Comparison of ENCODE assay signal across 26 mouse cellular contexts in genomic region chr1:188770828-188771227, GRCm38 (mm10).
DNase-seq lines count a peak whose midpoint lies in the region; ATAC-seq lines count a peak whose summit lies in the region.
"Had no signal": no experiment of that assay in that cellular context is flagged by ENCODE, and none has a peak within 500 bp of the region (broad histone marks: within the 10 kb centered on the region; RNA-seq: fewer than 3 reads in every experiment).

No protein-coding gene starts in this region.

- no peak overlapping the region for H3K4me2 ChIP-seq in heart, embryonic 11.5 days
- H3K4me2 ChIP-seq in liver, embryonic 12.5 days, result no peak overlapping the region
- H3K4me2 ChIP-seq in liver, embryonic 15.5 days, result no peak overlapping the region
- H3K4me2 ChIP-seq: embryonic facial prominence, embryonic 12.5 days; embryonic facial prominence, embryonic 15.5 days; heart, embryonic 13.5 days; hindbrain, embryonic 13.5 days had no signal

- ATAC-seq in heart, embryonic 11.5 days (replicated peaks; ENCODE audit: insufficient number of reproducible peaks, low FRiP score, low TSS enrichment), result peak; percentile 80
- ATAC-seq in liver, embryonic 12.5 days, result peak; percentile 93
- peak; percentile 72 for ATAC-seq in liver, embryonic 15.5 days (ENCODE audit: insufficient read depth)
- ATAC-seq: forebrain, embryonic 14.5 days; forebrain, postnatal 0 days; hindbrain, embryonic 16.5 days; Patski had no signal

- H3K36me3 ChIP-seq in heart, embryonic 11.5 days (ENCODE audit: control insufficient read depth, insufficient read depth, low read length), result no peaks in the 10 kb centered on the region
- no peaks in the 10 kb centered on the region for H3K36me3 ChIP-seq in liver, embryonic 12.5 days
- no peaks in the 10 kb centered on the region for H3K36me3 ChIP-seq in liver, embryonic 15.5 days (replicated peaks)
- H3K36me3 ChIP-seq: embryonic facial prominence, embryonic 12.5 days; embryonic facial prominence, embryonic 15.5 days; heart, embryonic 13.5 days; hindbrain, embryonic 10.5 days; hindbrain, embryonic 13.5 days had no signal

- no peaks in the 10 kb centered on the region for H3K27me3 ChIP-seq in heart, embryonic 11.5 days (ENCODE audit: control insufficient read depth, insufficient read depth, low read length)
- no peaks in the 10 kb centered on the region for H3K27me3 ChIP-seq in liver, embryonic 12.5 days (replicated peaks)
- no peaks in the 10 kb centered on the region for H3K27me3 ChIP-seq in liver, embryonic 15.5 days
- H3K27me3 ChIP-seq: embryonic facial prominence, embryonic 12.5 days; embryonic facial prominence, embryonic 15.5 days; heart, embryonic 13.5 days; hindbrain, embryonic 13.5 days; Patski had no signal

- no peaks in the 10 kb centered on the region for H3K4me1 ChIP-seq in heart, embryonic 11.5 days (ENCODE audit: control insufficient read depth, insufficient read depth, low read length)
- H3K4me1 ChIP-seq in liver, embryonic 12.5 days, result 0 out of 2 replicates have a peak, but pooled peaks cover 4% of the 10 kb centered on the region
- H3K4me1 ChIP-seq in liver, embryonic 15.5 days (replicated peaks), result no peaks in the 10 kb centered on the region
- H3K4me1 ChIP-seq: hindbrain, embryonic 13.5 days had no signal

- no peak overlapping the region for H3K27ac ChIP-seq in heart, embryonic 11.5 days (ENCODE audit: low read depth, low read length)
- H3K27ac ChIP-seq in liver, embryonic 12.5 days, result no peak overlapping the region
- H3K27ac ChIP-seq in liver, embryonic 15.5 days (replicated peaks), result no peak overlapping the region
- H3K27ac ChIP-seq: embryonic facial prominence, embryonic 12.5 days; embryonic facial prominence, embryonic 15.5 days; gastrocnemius, adult 2 months; heart, embryonic 13.5 days; hindbrain, embryonic 10.5 days; hindbrain, embryonic 13.5 days had no signal

- no peak for DNase-seq in heart, postnatal 10 days
- no peak for DNase-seq in liver
- no peak for DNase-seq in layer of hippocampus, adult 9-10 months (ENCODE audit: low spot score)
- DNase-seq in lung, postnatal 10 days, result no peak
- DNase-seq: adrenal gland, postnatal 10 days; adrenal gland, postnatal 36 days; cerebellum, adult 11 months; cerebellum, adult 2 months; cerebellum, adult 9-11 months; cerebellum, postnatal 25 days; forebrain, postnatal 0 days; gastrocnemius, adult 2 months; gastrocnemius, postnatal 14 days; heart, adult 11 months; heart, postnatal 36 days had no signal

- intact Hi-C loops in heart, postnatal 10 days (cut with DNase I), result no loop called here

- 83% methylated on average over 1 of the region's 1 CpGs for WGBS in heart, embryonic 11.5 days (ENCODE audit: insufficient replicate concordance)
- WGBS in liver, embryonic 12.5 days (ENCODE audit: insufficient replicate concordance), result 59% methylated on average over 1 of the region's 1 CpGs
- WGBS in liver, embryonic 15.5 days (ENCODE audit: insufficient replicate concordance), result 58% methylated on average over 1 of the region's 1 CpGs

- H3K9me3 ChIP-seq in heart, embryonic 11.5 days (replicated peaks; ENCODE audit: control insufficient read depth, low read length), result no peaks in the 10 kb centered on the region
- no peaks in the 10 kb centered on the region for H3K9me3 ChIP-seq in liver, embryonic 12.5 days (replicated peaks)
- no peaks in the 10 kb centered on the region for H3K9me3 ChIP-seq in liver, embryonic 15.5 days (replicated peaks)
- H3K9me3 ChIP-seq: embryonic facial prominence, embryonic 15.5 days; heart, embryonic 13.5 days; hindbrain, embryonic 10.5 days; hindbrain, embryonic 13.5 days had no signal

- no peak overlapping the region for H3K9ac ChIP-seq in heart, embryonic 11.5 days (ENCODE audit: low read depth, low read length)
- no peak overlapping the region for H3K9ac ChIP-seq in liver, embryonic 12.5 days
- no peak overlapping the region for H3K9ac ChIP-seq in liver, embryonic 15.5 days
- H3K9ac ChIP-seq: embryonic facial prominence, embryonic 12.5 days; embryonic facial prominence, embryonic 15.5 days; forebrain, postnatal 0 days; heart, embryonic 13.5 days; hindbrain, embryonic 13.5 days had no signal

- no peak overlapping the region for H3K4me3 ChIP-seq in heart, embryonic 11.5 days (ENCODE audit: low read depth, low read length)
- H3K4me3 ChIP-seq in liver, embryonic 12.5 days, result no peak overlapping the region
- no peak overlapping the region for H3K4me3 ChIP-seq in liver, embryonic 15.5 days (replicated peaks)
- H3K4me3 ChIP-seq: embryonic facial prominence, embryonic 12.5 days; embryonic facial prominence, embryonic 15.5 days; gastrocnemius, adult 2 months; heart, embryonic 13.5 days; hindbrain, embryonic 10.5 days; hindbrain, embryonic 13.5 days had no signal
